Mouse (Mus musculus) forebrain, embryonic 13.5 days (tissue): Measurements from ENCODE around the gene Nt5c1a. TPM values are rescaled to one million over a fixed set of nuclear protein-coding genes. Genes with fewer than 3 reads are reported as not detected.
A peak's percentile ranks its signal among the peaks of the same experiment; 100 is the strongest.

ENCODE experiments used
- ATAC-seq: fragments of 200-750 bp; cut with Nextera tagmentation; 2 replicates; pipeline ENCODE4 v1.8.0; 2017
- H3K27ac ChIP-seq: fragments of 300-500 bp; sonication (generic); 2 replicates; pipeline ENCODE4 v1.5.1; 2015; ENCODE audit warnings: inconsistent platforms, mild to moderate bottlenecking, moderate library complexity
- H3K27me3 ChIP-seq: fragments of 300-500 bp; sonication (generic); 2 replicates; pipeline ENCODE4 v1.6.1; 2015; ENCODE audit warnings: mild to moderate bottlenecking, inconsistent platforms
- H3K36me3 ChIP-seq: fragments of 300-500 bp; sonication (generic); 2 replicates; pipeline ENCODE4 v1.6.1; 2015; ENCODE audit warnings: mild to moderate bottlenecking, inconsistent platforms; ENCODE audit not compliant: poor library complexity, severe bottlenecking
- H3K4me1 ChIP-seq: fragments of 300-500 bp; sonication (generic); 2 replicates; pipeline ENCODE4 v1.6.1; 2015; ENCODE audit warnings: inconsistent platforms
- H3K4me2 ChIP-seq: fragments of 300-500 bp; sonication (generic); 2 replicates; pipeline ENCODE4 v1.6.1; 2015; ENCODE audit warnings: inconsistent platforms, mild to moderate bottlenecking, moderate library complexity
- H3K4me3 ChIP-seq: fragments of 300-500 bp; sonication (generic); 2 replicates; pipeline ENCODE4 v1.5.1; 2015; ENCODE audit warnings: mild to moderate bottlenecking, inconsistent platforms
- H3K9ac ChIP-seq: fragments of 300-500 bp; sonication (generic); 2 replicates; pipeline ENCODE4 v1.6.1; 2015; ENCODE audit warnings: mild to moderate bottlenecking, inconsistent platforms
- H3K9me3 ChIP-seq: fragments of 300-500 bp; sonication (generic); replicated peaks from 2 replicates; pipeline ENCODE4 v1.6.1; 2016; ENCODE audit warnings: inconsistent platforms
- WGBS: fragments of 180-500 bp; shearing (Covaris S2); methylation state at CpG from one replicate; pipeline ENCODE4 v1.1.7; 2015; 5-methylcytosine and 5-hydroxymethylcytosine counted together
- polyA plus RNA-seq: library from polyadenylated mRNA; unstranded; fragments of >200 nt; fragmentation: Nextera tagmentation; extraction: Ambion mirVana; gene quantifications from 2 replicates; pipeline ENCODE4 v1.2.1, GENCODE M21; 2015

Gene Nt5c1a
- polyA plus RNA-seq, 1 experiment from 2014 or later: not detected

DNA sequence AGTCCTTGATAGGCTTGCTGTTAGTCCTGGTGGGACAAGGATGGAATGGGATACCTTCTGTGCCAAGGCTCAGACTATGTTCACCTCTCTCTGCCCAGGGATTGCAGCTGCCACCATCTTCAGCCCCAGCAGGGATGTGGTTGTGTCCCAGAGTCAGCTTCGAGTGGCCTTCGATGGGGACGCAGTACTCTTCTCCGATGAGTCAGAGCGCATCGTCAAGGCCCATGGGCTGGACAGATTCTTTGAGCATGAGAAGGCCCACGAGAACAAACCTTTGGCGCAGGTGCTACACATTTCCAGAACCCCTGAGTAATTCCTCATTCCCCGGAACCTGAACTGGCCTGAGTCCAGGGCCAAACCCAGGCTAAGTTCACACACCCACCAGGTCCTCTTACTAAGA is 12.7 kb downstream of the Nt5c1a start:
- Histone ChIP-seq H3K9me3 (no peaks in the 10 kb centered on the region), H3K36me3 (no peaks in the 10 kb centered on the region), H3K4me2 (no peak overlapping the region), H3K9ac (no peak overlapping the region), H3K27ac (no peak overlapping the region), H3K4me1 (peaks cover 7% of the 10 kb centered on the region; the same call in 1 of the 2 replicates), H3K27me3 (no peaks in the 10 kb centered on the region), H3K4me3 (no peak overlapping the region)
- ATAC-seq: no peak
- WGBS: 96% methylated on average over 9 of the region's 9 CpGs

DNA sequence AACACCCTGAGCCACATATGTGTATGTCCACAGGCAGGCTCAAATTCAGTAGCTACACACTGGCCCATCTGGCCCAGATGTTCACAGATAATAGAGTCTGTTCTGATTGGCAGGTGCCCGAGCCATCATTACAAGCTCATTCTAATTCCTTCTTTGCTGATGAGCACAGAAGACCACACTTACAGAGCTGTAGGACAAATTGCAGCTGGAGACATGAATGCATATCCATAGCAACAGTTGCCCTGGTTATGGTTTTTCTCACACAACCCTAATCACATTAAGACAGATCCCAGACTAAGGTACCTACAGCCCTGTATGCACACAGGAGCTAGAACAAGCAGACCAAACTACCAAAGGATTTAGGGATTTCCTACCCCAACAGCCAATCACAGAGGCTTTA is 14.1 kb downstream of the Nt5c1a start:
- Histone ChIP-seq H3K4me1 (peaks cover 7% of the 10 kb centered on the region; the same call in 1 of the 2 replicates), H3K4me2 (no peak overlapping the region), H3K27ac (peak overlapping the region; percentile 63; the same call in 1 of the 2 replicates), H3K4me3 (no peak overlapping the region), H3K9me3 (no peaks in the 10 kb centered on the region), H3K9ac (no peak overlapping the region), H3K36me3 (no peaks in the 10 kb centered on the region), H3K27me3 (no peaks in the 10 kb centered on the region)
- ATAC-seq: peak; percentile 46
- 61% methylated on average over 1 of the region's 1 CpGs for WGBS

DNA sequence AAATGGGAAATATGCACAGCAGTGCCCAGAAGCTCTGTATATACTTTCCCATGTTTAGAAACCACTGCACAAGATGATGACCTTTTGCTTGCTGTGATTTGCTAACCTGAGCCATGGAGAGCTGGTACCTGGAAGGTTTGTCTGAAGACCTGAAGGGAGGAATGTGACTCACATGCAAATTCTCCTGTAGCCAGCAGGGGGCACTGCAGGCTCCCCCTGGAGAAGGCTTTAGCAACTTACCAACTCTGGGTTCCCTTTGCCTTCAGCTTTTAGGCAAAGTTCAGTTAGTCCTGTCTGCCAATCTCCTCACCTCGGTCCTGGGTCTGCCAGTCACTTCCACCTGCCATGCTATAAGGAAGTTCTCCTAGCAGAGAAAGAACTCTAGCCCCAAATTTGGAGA is 15.5 kb downstream of the Nt5c1a start:
- H3K4me2 ChIP-seq: no peak overlapping the region
- H3K36me3 ChIP-seq: no peaks in the 10 kb centered on the region
- 16% methylated on average over 1 of the region's 1 CpGs for WGBS
- ATAC-seq: no peak
- no peak overlapping the region for H3K9ac ChIP-seq
- no peaks in the 10 kb centered on the region for H3K27me3 ChIP-seq
- no peak overlapping the region for H3K4me3 ChIP-seq
- peaks cover 7% of the 10 kb centered on the region; the same call in 1 of the 2 replicates for H3K4me1 ChIP-seq
- no peaks in the 10 kb centered on the region for H3K9me3 ChIP-seq
- H3K27ac ChIP-seq: no peak overlapping the region

DNA sequence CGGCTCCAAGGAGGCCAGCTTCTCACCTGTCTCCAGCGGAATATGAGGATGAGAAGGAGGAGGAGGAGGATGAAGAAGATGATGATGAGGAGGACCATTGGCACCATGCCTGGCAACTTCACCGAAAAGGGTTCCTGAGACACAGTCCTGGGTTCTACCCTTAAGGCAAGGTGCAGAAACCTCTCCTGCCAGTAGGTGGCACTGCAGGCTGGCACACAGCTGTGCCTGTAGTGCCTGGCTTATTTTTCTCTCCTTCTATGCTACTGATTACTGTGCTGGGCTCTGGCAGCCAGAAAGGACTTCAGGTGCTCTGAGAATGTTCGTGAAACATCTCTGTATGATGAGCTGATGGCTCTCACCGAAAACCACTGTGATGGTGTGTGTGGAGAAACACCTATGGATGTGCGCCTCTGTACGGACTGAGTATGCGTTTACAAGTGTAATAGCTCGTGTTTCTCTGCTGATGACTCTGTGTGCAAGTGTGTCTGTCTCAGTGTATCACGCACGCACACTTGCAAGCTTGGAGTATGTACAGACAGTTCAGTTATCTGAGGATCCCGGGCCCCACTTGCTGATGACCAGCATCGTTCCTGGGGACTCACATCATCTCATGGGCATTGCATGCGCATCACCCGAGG is 18.5 kb downstream of the Nt5c1a start:
- H3K9ac ChIP-seq: no peak overlapping the region
- H3K9me3 ChIP-seq: no peaks in the 10 kb centered on the region
- peaks cover 6% of the 10 kb centered on the region; the same call in 1 of the 2 replicates for H3K4me1 ChIP-seq
- no peak overlapping the region for H3K4me2 ChIP-seq
- peak; percentile 85; the same call in 1 of the 2 replicates for ATAC-seq
- no peaks in the 10 kb centered on the region for H3K36me3 ChIP-seq
- H3K4me3 ChIP-seq: no peak overlapping the region
- WGBS: 71% methylated on average over 15 of the region's 15 CpGs
- no peak overlapping the region for H3K27ac ChIP-seq
- H3K27me3 ChIP-seq: no peaks in the 10 kb centered on the region

DNA sequence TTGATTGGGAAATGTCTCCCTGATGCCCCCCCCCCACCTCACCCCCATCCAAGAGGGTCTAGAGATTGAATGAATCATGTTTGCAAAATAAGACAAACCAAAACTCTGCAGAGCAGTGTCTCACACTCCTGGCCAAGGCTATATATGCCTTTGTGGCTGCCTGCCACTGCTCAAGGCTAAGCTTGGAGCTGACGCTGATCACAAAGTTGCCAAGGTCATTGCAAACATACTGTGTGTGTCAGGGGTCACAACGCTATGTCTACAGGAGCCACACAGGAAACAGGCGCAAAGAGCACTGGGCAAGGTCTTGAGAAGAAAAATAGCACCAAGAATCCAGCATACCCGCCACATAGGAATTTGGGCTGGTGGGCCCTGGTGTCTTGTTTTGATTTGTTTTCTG is 19.3 kb downstream of the Nt5c1a start:
- Histone ChIP-seq H3K4me2 (no peak overlapping the region), H3K4me1 (no peaks in the 10 kb centered on the region), H3K4me3 (no peak overlapping the region), H3K27ac (no peak overlapping the region), H3K9ac (no peak overlapping the region), H3K27me3 (no peaks in the 10 kb centered on the region), H3K9me3 (no peaks in the 10 kb centered on the region), H3K36me3 (no peaks in the 10 kb centered on the region)
- ATAC-seq: no peak
- 82% methylated on average over 4 of the region's 4 CpGs for WGBS

DNA sequence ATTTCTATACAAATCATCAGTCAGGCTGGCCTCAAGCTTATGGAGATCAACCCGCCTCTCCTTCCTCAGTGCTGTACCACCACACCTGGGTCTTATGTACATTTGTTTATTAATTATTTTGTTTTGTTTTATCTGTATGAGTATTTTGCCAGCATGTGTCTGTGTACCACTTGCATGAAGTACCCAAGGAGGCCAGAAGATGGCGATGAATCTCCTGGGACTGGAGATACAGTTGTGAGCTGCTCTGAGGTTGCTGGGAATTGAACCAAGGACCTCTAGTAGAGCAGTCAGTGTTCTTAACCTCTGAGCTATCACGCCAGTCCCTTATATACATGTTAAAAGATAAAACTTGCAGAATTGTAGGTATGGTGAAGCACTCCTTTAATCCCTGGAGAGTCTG is 22.0 kb downstream of the Nt5c1a start:
- Histone ChIP-seq H3K4me3 (no peak overlapping the region), H3K9ac (no peak overlapping the region), H3K27ac (no peak overlapping the region), H3K9me3 (no peaks in the 10 kb centered on the region), H3K4me2 (no peak overlapping the region), H3K27me3 (no peaks in the 10 kb centered on the region), H3K4me1 (no peaks in the 10 kb centered on the region), H3K36me3 (no peaks in the 10 kb centered on the region)
- WGBS: 51% methylated on average over 3 of the region's 3 CpGs
- no peak for ATAC-seq

DNA sequence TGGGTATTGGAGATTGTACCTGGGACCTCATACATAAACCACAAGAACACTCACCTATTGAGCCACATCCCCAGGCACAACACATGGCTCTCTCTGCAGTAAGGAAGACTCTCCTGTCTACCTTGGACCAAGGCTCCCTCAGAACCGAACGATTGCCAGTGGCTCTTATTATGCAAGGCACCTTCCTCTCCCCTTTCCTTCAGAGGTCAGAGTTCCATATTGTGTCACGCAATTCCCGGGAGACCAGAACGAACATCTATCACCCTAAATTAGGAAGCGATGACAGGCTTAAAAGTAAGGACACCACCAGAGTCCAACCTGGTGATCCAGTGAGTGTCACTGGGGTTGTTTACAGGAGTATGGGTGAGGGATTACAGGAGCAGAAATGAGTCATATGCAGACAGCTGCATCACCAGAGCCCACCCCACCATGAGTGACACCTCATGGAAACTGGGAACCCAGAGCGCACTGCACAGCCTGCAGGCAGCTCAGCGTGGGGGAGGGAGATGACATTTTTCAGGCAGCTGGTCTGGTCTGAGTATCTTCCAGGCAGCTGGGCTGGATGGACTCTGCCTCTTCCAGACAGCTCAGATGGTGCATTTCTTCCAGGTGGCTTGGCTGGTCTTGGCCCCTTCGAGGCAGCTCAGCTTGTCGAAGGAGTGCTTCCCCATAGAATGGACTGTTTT is 24.6 kb downstream of the Nt5c1a start:
- Histone ChIP-seq H3K27me3 (no peaks in the 10 kb centered on the region), H3K27ac (no peak overlapping the region), H3K9me3 (no peaks in the 10 kb centered on the region), H3K4me2 (no peak overlapping the region), H3K36me3 (no peaks in the 10 kb centered on the region), H3K9ac (no peak overlapping the region), H3K4me1 (no peaks in the 10 kb centered on the region), H3K4me3 (no peak overlapping the region)
- WGBS: 76% methylated on average over 10 of the region's 10 CpGs
- ATAC-seq: no peak

DNA sequence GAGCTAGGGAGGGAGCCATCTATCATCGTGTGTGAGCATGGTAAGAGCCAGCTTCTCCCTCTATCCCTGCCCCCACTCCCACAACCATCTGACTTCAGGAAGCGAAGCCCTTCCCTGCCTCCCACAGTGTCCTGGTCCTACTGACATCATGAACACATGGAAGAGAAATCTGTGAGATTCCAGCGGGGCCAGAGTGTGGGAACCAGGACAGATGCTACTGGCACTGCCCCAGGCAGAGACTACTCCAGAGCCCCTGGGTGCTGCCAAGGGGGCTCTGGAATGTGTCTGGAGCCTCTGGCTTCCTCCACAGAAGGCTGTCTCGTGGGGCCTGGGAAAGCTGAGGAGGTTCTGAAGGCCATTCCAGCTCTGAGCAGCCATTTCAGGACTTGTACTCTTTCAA is 26.4 kb downstream of the Nt5c1a start:
- Histone ChIP-seq H3K27ac (no peak overlapping the region), H3K36me3 (no peaks in the 10 kb centered on the region), H3K4me3 (no peak overlapping the region), H3K9ac (no peak overlapping the region), H3K9me3 (no peaks in the 10 kb centered on the region), H3K4me1 (no peaks in the 10 kb centered on the region), H3K27me3 (peaks cover 12% of the 10 kb centered on the region), H3K4me2 (no peak overlapping the region)
- 52% methylated on average over 4 of the region's 4 CpGs for WGBS
- no peak for ATAC-seq

DNA sequence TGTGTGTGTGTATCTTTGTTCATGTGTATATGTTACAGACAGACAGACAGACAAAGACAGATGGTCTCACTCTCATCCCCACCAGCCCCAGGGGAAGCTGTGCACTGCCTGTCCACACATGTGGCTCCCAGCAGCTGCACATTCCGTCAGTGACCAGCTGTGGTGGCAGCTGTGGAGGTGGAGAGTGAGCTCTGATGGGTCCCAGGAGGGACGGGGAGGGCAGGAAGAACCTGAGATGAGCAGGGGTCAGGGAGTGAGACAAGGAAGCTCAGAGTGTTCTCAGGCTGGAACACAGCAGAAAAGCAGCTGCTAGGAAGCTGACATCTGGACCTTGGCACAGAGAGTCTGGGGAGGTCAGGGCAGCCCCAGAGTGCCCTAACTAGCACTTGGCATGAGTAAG is 27.0 kb downstream of the Nt5c1a start:
- H3K4me3 ChIP-seq: no peak overlapping the region
- 62% methylated on average over 2 of the region's 2 CpGs for WGBS
- no peak overlapping the region for H3K27ac ChIP-seq
- H3K4me1 ChIP-seq: peaks cover 1% of the 10 kb centered on the region
- no peak overlapping the region for H3K9ac ChIP-seq
- H3K36me3 ChIP-seq: no peaks in the 10 kb centered on the region
- no peaks in the 10 kb centered on the region for H3K9me3 ChIP-seq
- peaks cover 18% of the 10 kb centered on the region for H3K27me3 ChIP-seq
- H3K4me2 ChIP-seq: no peak overlapping the region
- no peak for ATAC-seq

DNA sequence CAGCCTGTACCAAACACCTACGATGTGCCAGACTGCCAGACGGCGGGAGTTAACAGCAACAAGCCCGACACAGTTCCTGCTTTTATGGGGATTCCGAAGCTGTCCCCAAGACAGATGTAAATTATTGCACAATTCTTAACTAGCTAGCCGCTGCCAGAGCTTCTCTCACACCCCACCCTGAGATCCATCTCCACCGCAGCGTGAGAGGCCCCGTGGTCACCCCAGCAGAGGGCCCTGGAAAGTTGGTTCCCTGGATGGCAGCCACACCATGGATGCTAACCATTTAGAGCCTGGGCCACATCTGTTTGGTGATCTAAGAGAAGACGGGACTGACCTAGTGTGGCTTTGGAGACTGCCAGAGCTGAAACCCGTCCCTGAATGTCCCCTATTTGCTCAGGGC is 27.9 kb downstream of the Nt5c1a start:
- ATAC-seq: no peak
- no peak overlapping the region for H3K9ac ChIP-seq
- peaks cover 9% of the 10 kb centered on the region for H3K4me1 ChIP-seq
- no peak overlapping the region for H3K27ac ChIP-seq
- H3K9me3 ChIP-seq: no peaks in the 10 kb centered on the region
- peaks cover 27% of the 10 kb centered on the region for H3K27me3 ChIP-seq
- no peak overlapping the region for H3K4me2 ChIP-seq
- WGBS: 84% methylated on average over 11 of the region's 11 CpGs
- no peaks in the 10 kb centered on the region for H3K36me3 ChIP-seq
- no peak overlapping the region for H3K4me3 ChIP-seq

DNA sequence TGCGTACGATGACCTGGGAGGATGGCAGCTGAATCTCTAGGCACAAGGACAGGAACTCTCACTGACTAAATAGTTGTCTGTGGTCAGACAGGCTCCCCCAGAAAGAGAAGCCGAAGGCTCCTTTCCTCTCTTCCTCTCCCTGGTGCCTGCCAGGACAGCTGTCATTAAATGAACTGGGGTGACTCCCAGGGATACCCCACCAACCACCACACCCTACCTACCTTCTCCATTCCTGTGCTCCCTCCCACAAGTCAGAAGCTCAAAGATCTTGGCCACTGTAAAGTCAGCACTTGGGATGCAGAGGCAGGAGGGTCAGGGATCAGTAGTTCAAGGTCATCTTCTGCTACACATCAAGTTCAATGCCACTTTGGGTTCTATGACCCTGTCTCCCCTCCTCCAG is 31.5 kb downstream of the Nt5c1a start:
- H3K36me3 ChIP-seq: no peaks in the 10 kb centered on the region
- H3K27ac ChIP-seq: no peak overlapping the region
- H3K4me2 ChIP-seq: no peak overlapping the region
- no peak for ATAC-seq
- H3K9me3 ChIP-seq: no peaks in the 10 kb centered on the region
- WGBS: 56% methylated on average over 3 of the region's 3 CpGs
- H3K4me3 ChIP-seq: no peak overlapping the region
- H3K9ac ChIP-seq: no peak overlapping the region
- peaks cover 9% of the 10 kb centered on the region for H3K4me1 ChIP-seq
- peaks cover 51% of the 10 kb centered on the region for H3K27me3 ChIP-seq

DNA sequence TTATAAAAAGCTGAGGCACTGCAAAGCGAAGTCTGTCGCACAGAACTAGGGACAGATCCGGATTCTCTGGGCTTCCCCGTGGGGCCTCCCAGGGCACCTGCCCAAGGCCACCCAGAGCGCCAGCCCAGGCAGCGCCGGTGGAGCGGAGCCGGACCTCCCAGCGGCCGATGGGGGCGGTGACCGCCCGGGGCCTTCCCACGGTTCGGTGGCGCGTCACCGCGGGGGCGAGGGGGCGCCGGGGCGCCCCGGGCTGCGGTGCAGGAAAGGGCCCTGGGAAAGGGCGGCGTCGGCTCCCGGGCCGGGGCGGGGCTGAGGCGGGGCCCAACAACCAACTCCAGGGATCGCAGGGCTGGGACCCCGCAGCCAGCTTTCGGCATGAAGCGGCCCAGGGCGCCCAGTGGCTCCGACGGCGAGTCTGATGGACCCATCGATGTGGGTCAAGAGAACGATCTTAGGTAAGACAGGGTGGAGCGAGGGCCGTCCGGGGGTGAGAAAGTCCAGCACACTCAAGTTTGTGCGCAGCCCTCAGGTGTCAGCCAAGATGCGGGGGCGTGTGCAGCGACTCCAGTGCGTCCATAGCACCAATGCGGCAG is 32.3 kb downstream of the Nt5c1a start, which contains the start of gene Heyl:
Gene Heyl, plus strand, starts transcription at position 65 of the 593 bp plus-strand sequence.
- 2% methylated on average over 40 of the region's 52 CpGs for WGBS
- H3K27me3 ChIP-seq: peaks cover 59% of the 10 kb centered on the region
- H3K4me2 ChIP-seq: peak within 1 kb of the TSS; percentile 79
- no peaks in the 10 kb centered on the region for H3K9me3 ChIP-seq
- H3K27ac ChIP-seq: no peak within 1 kb of the TSS
- H3K4me1 ChIP-seq: peaks cover 9% of the 10 kb centered on the region
- H3K36me3 ChIP-seq: no peaks in the 10 kb centered on the region
- H3K4me3 ChIP-seq: peak within 1 kb of the TSS; percentile 42
- ATAC-seq: peak; percentile 45; the same call in 1 of the 2 replicates
- H3K9ac ChIP-seq: peak within 1 kb of the TSS; percentile 57
